ENCODE assay signal across 19 mouse cellular contexts in genomic region chr2:129247707-129248121, GRCm38 (mm10). TPM values are rescaled to one million over a fixed set of nuclear protein-coding genes. Genes with fewer than 3 reads are reported as not detected.
A peak's percentile ranks its signal among the peaks of the same experiment; 100 is the strongest.
DNase-seq lines count a peak whose midpoint lies in the region; ATAC-seq and TF ChIP-seq lines count a peak whose summit lies in the region.
"Had no signal": no experiment of that assay in that cellular context is flagged by ENCODE, and none has a peak within 500 bp of the region (broad histone marks: within the 10 kb centered on the region; RNA-seq: fewer than 3 reads in every experiment).

No protein-coding gene starts in this region.

- no peaks in the 10 kb centered on the region for H3K79me2 ChIP-seq in heart, adult 2 months (replicated peaks; ENCODE audit: control insufficient read depth, insufficient read depth, low read length)

- H3K9me3 ChIP-seq in liver, postnatal 0 days (ENCODE audit: low read length): no peaks in the 10 kb centered on the region
- no peaks in the 10 kb centered on the region for H3K9me3 ChIP-seq in liver, embryonic 11.5 days (ENCODE audit: control insufficient read depth, low read length)
- no peaks in the 10 kb centered on the region for H3K9me3 ChIP-seq in kidney, postnatal 0 days (replicated peaks; ENCODE audit: low read length)
- no peaks in the 10 kb centered on the region for H3K9me3 ChIP-seq in stomach, postnatal 0 days (ENCODE audit: control insufficient read depth, low read length)
- H3K9me3 ChIP-seq: embryonic facial prominence, embryonic 13.5 days; hindbrain, embryonic 15.5 days; limb, embryonic 12.5 days had no signal

- 85% methylated on average over 7 of the region's 7 CpGs for WGBS in heart, adult 2 months
- 82% methylated on average over 7 of the region's 7 CpGs for WGBS in liver, postnatal 0 days (ENCODE audit: insufficient replicate concordance)
- 88% methylated on average over 7 of the region's 7 CpGs for WGBS in liver, embryonic 11.5 days
- WGBS in kidney, postnatal 0 days: 91% methylated on average over 7 of the region's 7 CpGs
- WGBS in stomach, postnatal 0 days: 69% methylated on average over 7 of the region's 7 CpGs
- WGBS in lung, adult 2 months: 90% methylated on average over 7 of the region's 7 CpGs

- no peak overlapping the region for H3K9ac ChIP-seq in heart, adult 2 months (ENCODE audit: low read depth, low read length)
- no peak overlapping the region for H3K9ac ChIP-seq in liver, postnatal 0 days (replicated peaks)
- no peak overlapping the region for H3K9ac ChIP-seq in liver, embryonic 11.5 days (ENCODE audit: low read depth, low read length)
- no peak overlapping the region for H3K9ac ChIP-seq in kidney, postnatal 0 days (ENCODE audit: low read depth, low read length)
- no peak overlapping the region for H3K9ac ChIP-seq in stomach, postnatal 0 days (ENCODE audit: low read length)
- H3K9ac ChIP-seq: embryonic facial prominence, embryonic 13.5 days; hindbrain, embryonic 15.5 days; limb, embryonic 12.5 days had no signal

- H3K27ac ChIP-seq in heart, adult 2 months: no peak overlapping the region
- no peak overlapping the region for H3K27ac ChIP-seq in liver, postnatal 0 days (ENCODE audit: low read depth)
- no peak overlapping the region for H3K27ac ChIP-seq in liver, embryonic 11.5 days (ENCODE audit: low read depth, low read length)
- no peak overlapping the region for H3K27ac ChIP-seq in kidney, postnatal 0 days
- no peak overlapping the region for H3K27ac ChIP-seq in stomach, postnatal 0 days (replicated peaks)
- H3K27ac ChIP-seq: embryonic facial prominence, embryonic 13.5 days; hindbrain, embryonic 15.5 days; limb, embryonic 12.5 days had no signal

- no peak for TF ChIP-seq POLR2A in heart, adult 2 months (IDR thresholded peaks at IDR 0.05; ENCODE audit: insufficient read depth, low read depth, low read length)
- TF ChIP-seq POLR2A in lung, adult 2 months (IDR thresholded peaks at IDR 0.05; ENCODE audit: borderline replicate concordance, extremely low read depth, low read depth, low read length): no peak

- no peak overlapping the region for H3K4me2 ChIP-seq in liver, postnatal 0 days (ENCODE audit: low read depth, low read length)
- H3K4me2 ChIP-seq in liver, embryonic 11.5 days: no peak overlapping the region
- no peak overlapping the region for H3K4me2 ChIP-seq in kidney, postnatal 0 days (ENCODE audit: low read length)
- H3K4me2 ChIP-seq in stomach, postnatal 0 days (replicated peaks; ENCODE audit: low read depth): no peak overlapping the region
- H3K4me2 ChIP-seq: embryonic facial prominence, embryonic 13.5 days; hindbrain, embryonic 15.5 days; limb, embryonic 12.5 days had no signal

- H3K27me3 ChIP-seq in heart, adult 2 months (ENCODE audit: control insufficient read depth, insufficient read depth, low read length): no peaks in the 10 kb centered on the region
- H3K27me3 ChIP-seq in liver, postnatal 0 days (ENCODE audit: insufficient read depth, low read length): no peaks in the 10 kb centered on the region
- no peaks in the 10 kb centered on the region for H3K27me3 ChIP-seq in liver, embryonic 11.5 days (replicated peaks; ENCODE audit: control insufficient read depth, insufficient read depth, low read length)
- H3K27me3 ChIP-seq in kidney, postnatal 0 days (ENCODE audit: insufficient read depth, low read length): no peaks in the 10 kb centered on the region
- no peaks in the 10 kb centered on the region for H3K27me3 ChIP-seq in stomach, postnatal 0 days (ENCODE audit: control insufficient read depth, insufficient read depth, low read length)
- H3K27me3 ChIP-seq: embryonic facial prominence, embryonic 13.5 days; hindbrain, embryonic 15.5 days; limb, embryonic 12.5 days had no signal

- no peak for TF ChIP-seq EP300 in heart, adult 2 months (IDR thresholded peaks at IDR 0.05; ENCODE audit: insufficient read depth, low read depth, low read length)
- no peak for TF ChIP-seq EP300 in liver, postnatal 0 days (IDR thresholded peaks at IDR 0.05; ENCODE audit: low read depth)
- TF ChIP-seq EP300 in stomach, postnatal 0 days (optimal IDR thresholded peaks at IDR 0.05): no peak

- H3K4me1 ChIP-seq in heart, adult 2 months (ENCODE audit: control insufficient read depth, insufficient read depth, low read length): no peaks in the 10 kb centered on the region
- peaks cover 20% of the 10 kb centered on the region for H3K4me1 ChIP-seq in liver, postnatal 0 days (ENCODE audit: insufficient read depth)
- H3K4me1 ChIP-seq in liver, embryonic 11.5 days (replicated peaks; ENCODE audit: control insufficient read depth, insufficient read depth, low read length): peaks cover 2% of the 10 kb centered on the region; the same call in 1 of the 2 replicates
- H3K4me1 ChIP-seq in kidney, postnatal 0 days (replicated peaks; ENCODE audit: insufficient read depth, low read length): no peaks in the 10 kb centered on the region
- no peaks in the 10 kb centered on the region for H3K4me1 ChIP-seq in stomach, postnatal 0 days (replicated peaks; ENCODE audit: control insufficient read depth, insufficient read depth)
- no peaks in the 10 kb centered on the region for H3K4me1 ChIP-seq in lung, adult 2 months (ENCODE audit: control insufficient read depth, insufficient read depth, low read length)
- H3K4me1 ChIP-seq: hindbrain, embryonic 15.5 days had no signal

- no peak overlapping the region for H3K4me3 ChIP-seq in heart, adult 2 months
- no peak overlapping the region for H3K4me3 ChIP-seq in liver, postnatal 0 days (ENCODE audit: low read depth, low read length)
- H3K4me3 ChIP-seq in liver, embryonic 11.5 days (ENCODE audit: low read depth, low read length): no peak overlapping the region
- no peak overlapping the region for H3K4me3 ChIP-seq in kidney, postnatal 0 days (replicated peaks; ENCODE audit: low read depth, low read length)
- no peak overlapping the region for H3K4me3 ChIP-seq in stomach, postnatal 0 days (ENCODE audit: low read depth, low read length)
- no peak overlapping the region for H3K4me3 ChIP-seq in lung, adult 2 months (replicated peaks; ENCODE audit: extremely low read depth, low read depth, low read length)
- H3K4me3 ChIP-seq: embryonic facial prominence, embryonic 13.5 days; hindbrain, embryonic 15.5 days; limb, embryonic 12.5 days had no signal

- no peaks in the 10 kb centered on the region for H3K36me3 ChIP-seq in heart, adult 2 months (ENCODE audit: control insufficient read depth, insufficient read depth, low read length)
- no peaks in the 10 kb centered on the region for H3K36me3 ChIP-seq in liver, postnatal 0 days (replicated peaks; ENCODE audit: insufficient read depth, low read length)
- H3K36me3 ChIP-seq in liver, embryonic 11.5 days (ENCODE audit: control insufficient read depth, insufficient read depth, low read length): no peaks in the 10 kb centered on the region
- H3K36me3 ChIP-seq in kidney, postnatal 0 days (ENCODE audit: insufficient read depth, low read length): no peaks in the 10 kb centered on the region
- no peaks in the 10 kb centered on the region for H3K36me3 ChIP-seq in stomach, postnatal 0 days (ENCODE audit: control insufficient read depth, insufficient read depth, low read length)
- H3K36me3 ChIP-seq: embryonic facial prominence, embryonic 13.5 days; hindbrain, embryonic 15.5 days; limb, embryonic 12.5 days had no signal

- DNase-seq in heart, adult 11 months: peak; percentile 64
- no peak for DNase-seq in heart, adult 2 months
- DNase-seq in liver, postnatal 0 days: no peak
- no peak for DNase-seq in liver, embryonic 11.5 days (ENCODE audit: low spot score)
- DNase-seq in kidney, postnatal 0 days (ENCODE audit: low spot score): no peak
- DNase-seq in stomach, postnatal 0 days (ENCODE audit: low spot score): no peak
- DNase-seq in embryo, embryonic 9.5 days (ENCODE audit: extremely low spot score): no peak
- DNase-seq in lung, adult 2 months: no peak
- DNase-seq: adrenal gland, adult 8-10 months; cerebellum, adult 11 months; cerebellum, postnatal 10 days; heart, postnatal 4 days; lung, adult 18-20 months; retina, postnatal 1 day had no signal

- ATAC-seq in liver, postnatal 0 days: 0 out of 2 replicates have a peak, but pooled peaks have one; percentile 18
- ATAC-seq in liver, embryonic 11.5 days (replicated peaks; ENCODE audit: low FRiP score): no peak
- ATAC-seq in kidney, postnatal 0 days (replicated peaks; ENCODE audit: low FRiP score, low read depth): peak; percentile 41; the same call in 1 of the 2 replicates
- peak; percentile 65 for ATAC-seq in stomach, postnatal 0 days (ENCODE audit: low FRiP score, low TSS enrichment)
- ATAC-seq: forebrain, embryonic 16.5 days had no signal

- no peak for TF ChIP-seq CTCF in heart, adult 2 months (IDR thresholded peaks at IDR 0.05)
- no peak for TF ChIP-seq CTCF in liver, postnatal 0 days (IDR thresholded peaks at IDR 0.05; ENCODE audit: low read depth)
- no peak for TF ChIP-seq CTCF in kidney, postnatal 0 days (IDR thresholded peaks at IDR 0.05; ENCODE audit: low read depth)
- no peak for TF ChIP-seq CTCF in stomach, postnatal 0 days (IDR thresholded peaks at IDR 0.05; ENCODE audit: low read depth)
- no peak for TF ChIP-seq CTCF in lung, adult 2 months (IDR thresholded peaks at IDR 0.05; ENCODE audit: insufficient read depth, low read length)

- intact Hi-C loops in heart, adult 2 months (cut with DNase I): no loop called here

RNA-seq across cellular contexts. Expression of gene Slc20a1, which starts 49.1 kb away (rescaled TPM):
- total RNA-seq in heart, adult 2 months (2021): 10 to 100 TPM; 10.1 to 15.9 TPM
- 14.7 and 24.7 TPM in 2 replicates for polyA plus RNA-seq in heart, adult 2 months (2012; rRNA removed)
- 20.2 and 24.9 TPM in 2 replicates for polyA plus RNA-seq in liver, postnatal 0 days (2015; fragmentation: Nextera tagmentation; extraction: Ambion mirVana)
- polyA plus RNA-seq in liver, embryonic 11.5 days (2014; fragmentation: Nextera tagmentation; extraction: Ambion mirVana): 69.5 and 71.8 TPM in 2 replicates
- polyA plus RNA-seq in kidney, postnatal 0 days (2015; fragmentation: Nextera tagmentation; extraction: Ambion mirVana): 12.4 and 15.2 TPM in 2 replicates
- 8.9 TPM in 2 replicates for polyA plus RNA-seq in stomach, postnatal 0 days (2015; fragmentation: Nextera tagmentation; extraction: Ambion mirVana)
- polyA plus RNA-seq in lung, adult 2 months (2012; rRNA removed): 17.1 and 23.3 TPM in 2 replicates

RNA-seq across cellular contexts. Expression of gene Ckap2l, which starts 49.3 kb away (rescaled TPM):
- under 1 TPM; 0.29 to 0.55 TPM for total RNA-seq in heart, adult 2 months (2021)
- 0.08 and 0.20 TPM in 2 replicates for polyA plus RNA-seq in heart, adult 2 months (2012; rRNA removed)
- polyA plus RNA-seq in liver, postnatal 0 days (2015; fragmentation: Nextera tagmentation; extraction: Ambion mirVana): 12.3 and 13.2 TPM in 2 replicates
- 55.1 and 63.7 TPM in 2 replicates for polyA plus RNA-seq in liver, embryonic 11.5 days (2014; fragmentation: Nextera tagmentation; extraction: Ambion mirVana)
- polyA plus RNA-seq in kidney, postnatal 0 days (2015; fragmentation: Nextera tagmentation; extraction: Ambion mirVana): 22.8 and 22.9 TPM in 2 replicates
- 9.0 and 9.8 TPM in 2 replicates for polyA plus RNA-seq in stomach, postnatal 0 days (2015; fragmentation: Nextera tagmentation; extraction: Ambion mirVana)
- polyA plus RNA-seq in lung, adult 2 months (2012; rRNA removed): 0.12 and 0.60 TPM in 2 replicates
- total RNA-seq: gastrocnemius, adult 18-20 months had no signal
